Mouse (Mus musculus): ENCODE measurements around the gene Retreg2.

DNA sequence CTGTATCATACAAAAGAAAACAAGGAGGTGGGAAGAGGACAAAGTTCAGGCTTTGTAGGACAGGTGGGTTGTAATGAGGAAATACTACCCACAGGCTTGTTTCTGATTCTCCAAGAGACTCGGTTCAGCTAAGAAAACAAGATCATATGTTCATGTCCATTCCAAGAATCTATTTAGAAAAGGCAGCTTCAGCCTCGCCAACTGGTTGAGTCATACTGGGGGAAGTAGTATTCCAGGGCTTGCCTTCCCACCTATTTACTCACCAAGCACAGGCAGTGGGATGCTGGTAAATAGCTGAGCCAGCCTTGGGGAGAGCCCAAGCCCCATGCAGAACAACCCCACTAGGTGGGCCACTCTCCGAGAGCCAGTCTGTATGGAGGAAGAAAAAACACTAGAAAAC, 13.9 kb upstream of the Retreg2 start:
- TF ChIP-seq POLR2A (IDR thresholded peaks at IDR 0.05; ENCODE audit: low read depth, low read length), result no peak
- no peak for TF ChIP-seq CTCF (IDR thresholded peaks at IDR 0.05; ENCODE audit: borderline replicate concordance, insufficient read depth, low read length)
